Mouse (Mus musculus) ES-Bruce4 (cell line): ENCODE results near the gene Ugcg.

Source experiments
- EP300 ChIP-seq: IDR thresholded peaks from 2 replicates; pipeline ENCODE4 v1.6.1; 2011; ENCODE audit warnings: low read depth, low read length; ENCODE audit not compliant: insufficient read depth
- POLR2A ChIP-seq: IDR thresholded peaks from one replicate; pipeline ENCODE4 v1.8.1; 2011; ENCODE audit warnings: low read length; ENCODE audit not compliant: insufficient read depth

GRCm38 (mm10) chr4:59213833-59214232 lies 24.8 kb downstream of the Ugcg start:
- TF ChIP-seq POLR2A (no peak), EP300 (peak; percentile 63; the same call in 1 of the 2 replicates)
